Mouse (Mus musculus): ENCODE measurements around the gene Ankfn1. TPM values are rescaled to one million over a fixed set of nuclear protein-coding genes. Genes with fewer than 3 reads are reported as not detected.

Ankfn1 gene
- not detected for polyA plus RNA-seq (2017; shearing (Covaris generic))

DNA sequence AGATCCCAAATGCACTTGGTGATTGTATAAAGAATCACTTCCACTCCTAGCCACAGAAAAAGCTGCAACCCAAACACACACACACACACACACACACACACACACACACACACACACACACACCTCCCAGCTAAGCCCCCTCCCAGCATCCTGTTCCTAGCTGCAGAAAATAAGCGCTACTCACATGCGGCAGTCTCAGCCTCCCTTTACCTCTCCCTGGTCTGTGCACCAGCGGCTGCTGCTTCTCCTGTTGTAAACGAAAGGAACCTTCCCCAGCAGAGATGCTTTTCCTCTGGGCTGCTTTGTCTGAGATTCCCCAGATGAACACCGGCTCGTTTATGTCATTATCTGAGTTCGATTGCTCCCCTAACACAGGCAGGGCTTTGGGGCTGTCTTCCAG lies at the start of gene Ankfn1:
Ankfn1 (minus strand) TSS at position 223 of the 400 bp plus-strand sequence.

Other genes starting within 250 kb of the Ankfn1 start
- 3.7 TPM for gene Pctp, start 225.2 kb upstream of the Ankfn1 start, polyA plus RNA-seq (2017; shearing (Covaris generic))

Data from effector memory CD4-positive, alpha-beta T cell, adult 5 months (primary cell).